Mouse (Mus musculus) heart, embryonic 12.5 days (tissue): ENCODE results near the gene Tuba1b. TPM values are rescaled to one million over a fixed set of nuclear protein-coding genes. Genes with fewer than 3 reads are reported as not detected.
"Not testable (repeated sequence)": the region's sequence is repeated elsewhere in the genome, so short reads cannot be mapped to it uniquely, and the experiment has no call there.

ENCODE experiments used
- ATAC-seq: fragments of 200-750 bp; cut with Nextera tagmentation; 2 replicates; pipeline ENCODE4 v1.8.0; 2017; ENCODE audit warnings: moderate TSS enrichment, moderate library complexity; ENCODE audit not compliant: insufficient number of reproducible peaks, low FRiP score
- H3K27ac ChIP-seq: fragments of 300-500 bp; sonication (generic); 2 replicates; pipeline ENCODE4 v1.5.1; 2016; ENCODE audit warnings: mild to moderate bottlenecking, moderate library complexity; ENCODE audit not compliant: poor library complexity, severe bottlenecking
- H3K27me3 ChIP-seq: fragments of 300-500 bp; sonication (generic); replicated peaks from 2 replicates; pipeline ENCODE4 v1.6.1; 2016; ENCODE audit warnings: mild to moderate bottlenecking, moderate library complexity
- H3K36me3 ChIP-seq: fragments of 300-500 bp; sonication (generic); 2 replicates; pipeline ENCODE4 v1.6.1; 2016; ENCODE audit warnings: mild to moderate bottlenecking, moderate library complexity
- H3K4me1 ChIP-seq: fragments of 300-500 bp; sonication (generic); replicated peaks from 2 replicates; pipeline ENCODE4 v1.6.1; 2016; ENCODE audit warnings: mild to moderate bottlenecking
- H3K4me2 ChIP-seq: fragments of 300-500 bp; sonication (generic); 2 replicates; pipeline ENCODE4 v1.6.1; 2016; ENCODE audit warnings: mild to moderate bottlenecking, moderate library complexity
- H3K4me3 ChIP-seq: fragments of 300-500 bp; sonication (generic); 2 replicates; pipeline ENCODE4 v1.5.1; 2016; ENCODE audit warnings: mild to moderate bottlenecking
- H3K9ac ChIP-seq: fragments of 300-500 bp; sonication (generic); 2 replicates; pipeline ENCODE4 v1.6.1; 2016; ENCODE audit warnings: mild to moderate bottlenecking, moderate library complexity
- H3K9me3 ChIP-seq: fragments of 300-500 bp; sonication (generic); replicated peaks from 2 replicates; pipeline ENCODE4 v1.6.1; 2016; ENCODE audit warnings: mild to moderate bottlenecking, moderate library complexity
- WGBS: fragments of 180-500 bp; shearing (Covaris S2); methylation state at CpG from one replicate; pipeline ENCODE4 v1.1.7; 2016; 5-methylcytosine and 5-hydroxymethylcytosine counted together
- polyA plus RNA-seq: library from polyadenylated mRNA; unstranded; fragments of >200 nt; fragmentation: Nextera tagmentation; extraction: Ambion mirVana; gene quantifications from 2 replicates; pipeline ENCODE4 v1.2.1, GENCODE M21; 2016

Tuba1b gene
- polyA plus RNA-seq, 1 experiment from 2014 or later, result 1,481 TPM

- H3K27me3 ChIP-seq, result no peaks in the 10 kb centered on the region
- no peak for ATAC-seq
- no peak overlapping the region for H3K4me3 ChIP-seq
- H3K4me1 ChIP-seq, result peaks cover 2% of the 10 kb centered on the region; the same call in 1 of the 2 replicates
- no peak overlapping the region for H3K4me2 ChIP-seq
- no peak overlapping the region for H3K27ac ChIP-seq
- H3K36me3 ChIP-seq, result 0 out of 2 replicates have a peak, but pooled peaks cover 3% of the 10 kb centered on the region
- 71% methylated on average over 10 of the region's 10 CpGs for WGBS
- no peak overlapping the region for H3K9ac ChIP-seq
- H3K9me3 ChIP-seq, result peaks cover 7% of the 10 kb centered on the region; the same call in 1 of the 2 replicates
Measured at GRCm38 (mm10) chr15:98940816-98941215, 6.5 kb upstream of the Tuba1b start.

DNA sequence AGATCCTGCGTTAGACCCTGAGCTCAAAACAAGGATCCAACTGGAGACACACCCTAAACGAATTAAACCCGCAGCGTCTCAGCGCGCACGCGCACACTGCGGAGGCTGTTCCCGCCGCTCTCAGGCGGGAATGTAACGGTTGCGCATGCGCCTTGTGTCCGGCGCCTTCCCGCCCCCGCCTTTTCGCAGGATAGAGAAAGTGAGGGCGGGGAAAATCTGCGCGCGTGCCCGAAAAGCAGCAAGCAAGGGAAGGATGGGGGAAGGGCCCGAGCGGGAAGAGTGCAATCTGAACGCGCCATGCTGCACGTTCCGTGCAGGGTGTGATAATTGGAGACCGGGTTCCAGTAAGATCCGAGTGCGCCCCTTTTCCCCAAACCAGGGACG, 540 bp downstream of the Tuba1b start:
- Histone ChIP-seq H3K27me3 (no peaks in the 10 kb centered on the region), H3K36me3 (peaks cover 15% of the 10 kb centered on the region), H3K4me2 (peak overlapping the region; percentile 84), H3K4me3 (peak overlapping the region; percentile 84), H3K9ac (peak overlapping the region; percentile 97), H3K27ac (peak overlapping the region; percentile 99), H3K4me1 (peaks cover 18% of the 10 kb centered on the region; the same call in 1 of the 2 replicates), H3K9me3 (no peaks in the 10 kb centered on the region)
- ATAC-seq, result peak; percentile 86
- WGBS, result 0% methylated on average over 35 of the region's 35 CpGs

DNA sequence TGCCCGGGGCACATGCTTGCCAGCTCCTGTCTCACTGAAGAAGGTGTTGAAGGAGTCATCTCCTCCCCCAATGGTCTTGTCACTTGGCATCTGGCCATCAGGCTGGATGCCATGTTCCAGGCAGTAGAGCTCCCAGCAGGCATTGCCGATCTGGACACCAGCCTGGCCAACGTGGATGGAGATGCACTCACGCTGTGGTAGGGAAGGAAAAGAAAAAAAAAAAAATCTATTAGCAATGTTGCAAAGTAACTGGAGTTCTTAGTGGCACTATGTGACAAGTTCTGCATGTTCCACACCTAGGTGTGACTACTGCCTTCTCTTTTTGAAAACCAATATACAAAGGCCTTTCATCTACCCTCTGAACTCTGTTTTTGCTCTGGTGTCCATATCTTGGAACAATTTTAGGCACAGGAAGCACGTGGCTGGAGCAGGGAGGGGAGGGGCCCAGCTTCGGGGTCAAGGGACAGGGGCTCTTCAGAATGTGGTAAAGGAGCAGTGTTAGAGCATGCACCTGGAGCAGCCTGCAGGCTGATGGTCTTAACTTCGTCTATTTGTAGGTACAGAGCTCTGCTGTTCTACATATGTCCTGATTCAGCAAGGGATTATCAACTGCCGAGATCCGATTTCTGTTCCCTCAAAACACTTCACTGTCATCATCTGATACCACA, 1.2 kb downstream of the Tuba1b start:
- Histone ChIP-seq H3K4me3 (peak overlapping the region; percentile 84), H3K27ac (peak overlapping the region; percentile 99), H3K4me2 (peak overlapping the region; percentile 84), H3K36me3 (peaks cover 15% of the 10 kb centered on the region), H3K4me1 (peaks cover 19% of the 10 kb centered on the region; the same call in 1 of the 2 replicates), H3K9ac (peak overlapping the region; percentile 97)
- not testable (repeated sequence) for H3K9me3 ChIP-seq, ATAC-seq, H3K27me3 ChIP-seq
- WGBS, result 7% methylated on average over 8 of the region's 9 CpGs

DNA sequence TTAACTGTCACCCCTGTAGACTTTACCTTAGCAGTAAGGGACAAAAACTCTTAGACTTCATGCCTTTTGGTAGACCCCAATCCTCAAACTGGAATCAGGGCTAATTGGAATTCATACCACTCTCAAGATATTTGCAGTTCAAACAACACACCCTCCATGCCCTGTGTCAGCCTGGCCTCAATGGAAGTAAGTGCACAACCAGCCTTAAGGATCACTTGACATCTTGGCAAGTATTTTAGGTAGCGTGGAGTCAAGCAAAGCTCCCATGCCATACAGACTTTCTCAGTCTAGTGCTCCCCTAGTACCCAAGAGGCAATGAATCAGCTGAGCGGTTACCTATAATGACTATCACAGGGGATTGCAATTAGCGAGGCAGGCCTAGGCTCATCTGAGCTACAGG, 3.4 kb downstream of the Tuba1b start:
- Histone ChIP-seq H3K27ac (0 out of 2 replicates have a peak overlapping the region, but pooled peaks have one; percentile 39), H3K4me2 (no peak overlapping the region), H3K4me1 (peaks cover 19% of the 10 kb centered on the region; the same call in 1 of the 2 replicates), H3K9me3 (no peaks in the 10 kb centered on the region), H3K4me3 (no peak overlapping the region), H3K27me3 (no peaks in the 10 kb centered on the region), H3K36me3 (peaks cover 15% of the 10 kb centered on the region), H3K9ac (no peak overlapping the region)
- ATAC-seq, result no peak
- WGBS, result 84% methylated on average over 3 of the region's 3 CpGs

GRCm38 (mm10) chr15:98930017-98930734, 4.2 kb downstream of the Tuba1b start:
- 51% methylated on average over 8 of the region's 8 CpGs for whole genome bisulfite sequencing
- Histone ChIP-seq H3K9me3 (no peaks in the 10 kb centered on the region), H3K4me3 (no peak overlapping the region), H3K9ac (0 out of 2 replicates have a peak overlapping the region, but pooled peaks have one; percentile 28), H3K4me1 (peaks cover 11% of the 10 kb centered on the region; the same call in 1 of the 2 replicates), H3K36me3 (peaks cover 15% of the 10 kb centered on the region), H3K27ac (no peak overlapping the region), H3K27me3 (no peaks in the 10 kb centered on the region), H3K4me2 (no peak overlapping the region)
- no peak for ATAC-seq

DNA sequence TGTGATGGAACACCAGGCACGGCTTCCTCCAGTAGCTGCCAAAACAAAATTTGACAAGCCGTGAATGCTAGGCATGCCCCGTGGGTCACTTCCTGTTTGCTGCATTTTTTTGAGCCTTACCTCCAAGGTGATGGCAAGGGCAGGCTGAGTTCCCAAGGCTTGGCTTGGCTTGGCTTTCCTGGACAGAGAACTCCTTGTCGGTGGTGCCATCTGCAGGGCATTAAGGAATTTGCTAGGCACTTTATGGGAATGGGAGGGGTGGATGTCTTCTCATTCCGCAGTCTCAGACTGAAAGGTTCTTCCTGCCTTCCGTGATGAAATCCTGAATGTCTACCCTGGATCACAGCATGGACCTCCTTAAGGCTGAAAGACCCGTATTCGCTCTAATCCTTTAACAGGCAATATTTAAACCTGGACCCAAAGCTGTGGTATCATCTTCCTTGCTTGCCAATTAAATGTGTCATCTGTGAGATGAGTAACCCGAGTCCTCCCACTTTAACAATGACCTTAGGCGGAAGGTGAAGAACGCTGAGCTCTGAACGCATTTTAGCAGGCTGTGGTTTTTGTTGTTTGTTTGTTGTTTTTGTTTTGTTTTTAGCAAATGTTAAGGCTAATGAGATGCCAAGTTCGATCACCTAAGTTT, 5.6 kb downstream of the Tuba1b start:
- H3K4me3 ChIP-seq, result no peak overlapping the region
- H3K9ac ChIP-seq, result no peak overlapping the region
- peak overlapping the region; percentile 16; the same call in 1 of the 2 replicates for H3K27ac ChIP-seq
- peak; percentile 76 for ATAC-seq
- 16% methylated on average over 13 of the region's 13 CpGs for WGBS
- peaks cover 15% of the 10 kb centered on the region for H3K36me3 ChIP-seq
- peaks cover 10% of the 10 kb centered on the region; the same call in 1 of the 2 replicates for H3K4me1 ChIP-seq
- H3K27me3 ChIP-seq, result no peaks in the 10 kb centered on the region
- H3K9me3 ChIP-seq, result no peaks in the 10 kb centered on the region
- peak overlapping the region; percentile 44 for H3K4me2 ChIP-seq

DNA sequence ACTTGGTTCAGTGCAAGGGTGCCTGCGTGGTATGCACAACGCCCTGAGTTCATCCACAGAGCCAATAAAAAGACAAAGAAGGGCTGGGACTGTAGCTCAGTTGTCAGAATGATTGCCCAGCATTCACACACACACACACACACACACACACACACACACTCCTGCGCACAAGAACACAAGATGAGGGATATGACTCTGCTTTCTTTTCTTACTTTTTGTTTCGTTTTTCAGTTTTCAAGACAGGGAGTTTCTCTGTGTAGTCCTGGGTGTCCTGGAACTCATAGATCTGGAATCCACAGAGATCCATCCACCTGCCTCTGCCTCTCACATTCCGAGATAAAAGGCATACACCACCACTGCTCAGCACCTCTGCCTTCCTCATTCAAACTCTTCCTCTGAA, 6.8 kb downstream of the Tuba1b start:
- no peak overlapping the region for H3K4me2 ChIP-seq
- no peak overlapping the region for H3K27ac ChIP-seq
- peaks cover 10% of the 10 kb centered on the region; the same call in 1 of the 2 replicates for H3K4me1 ChIP-seq
- H3K9ac ChIP-seq, result no peak overlapping the region
- no peak overlapping the region for H3K4me3 ChIP-seq
- ATAC-seq, result no peak
- no peaks in the 10 kb centered on the region for H3K9me3 ChIP-seq
- 85% methylated on average over 5 of the region's 5 CpGs for WGBS
- no peaks in the 10 kb centered on the region for H3K27me3 ChIP-seq
- peaks cover 11% of the 10 kb centered on the region for H3K36me3 ChIP-seq

- WGBS, result 62% methylated on average over 3 of the region's 3 CpGs
- Histone ChIP-seq H3K36me3 (no peaks in the 10 kb centered on the region), H3K4me2 (no peak overlapping the region), H3K4me3 (no peak overlapping the region), H3K9me3 (no peaks in the 10 kb centered on the region), H3K27ac (no peak overlapping the region), H3K27me3 (no peaks in the 10 kb centered on the region), H3K4me1 (0 out of 2 replicates have a peak, but pooled peaks cover 6% of the 10 kb centered on the region), H3K9ac (no peak overlapping the region)
- ATAC-seq, result no peak
Measured at GRCm38 (mm10) chr15:98924682-98925081, 9.7 kb downstream of the Tuba1b start.

GRCm38 (mm10) chr15:98923031-98923537, 11.3 kb downstream of the Tuba1b start:
- Histone ChIP-seq H3K36me3 (no peaks in the 10 kb centered on the region), H3K4me1 (no peaks in the 10 kb centered on the region), H3K4me3 (no peak overlapping the region), H3K9ac (no peak overlapping the region), H3K9me3 (no peaks in the 10 kb centered on the region), H3K27me3 (no peaks in the 10 kb centered on the region), H3K27ac (no peak overlapping the region), H3K4me2 (no peak overlapping the region)
- ATAC-seq, result no peak
- 75% methylated on average over 2 of the region's 2 CpGs for WGBS

DNA sequence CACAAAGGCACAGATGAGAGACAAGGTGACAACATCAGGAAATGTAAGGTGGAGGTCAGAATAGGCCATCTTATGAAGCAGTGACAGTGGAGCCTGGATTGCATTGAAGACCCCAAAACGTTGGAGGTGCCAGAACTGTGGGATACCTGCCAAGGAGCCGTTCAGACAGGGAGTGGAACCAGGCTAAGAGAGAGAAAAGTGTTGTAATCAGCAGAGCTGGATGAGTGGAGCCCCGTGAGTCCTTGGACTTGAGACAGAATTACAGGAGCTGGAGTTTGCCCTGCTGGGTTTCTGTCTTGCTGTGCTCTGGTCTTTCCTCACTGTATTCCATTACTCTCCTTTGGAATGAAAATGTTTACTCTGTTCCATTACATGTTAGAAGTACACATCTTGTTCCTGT, 11.8 kb downstream of the Tuba1b start:
- WGBS, result 50% methylated on average over 3 of the region's 3 CpGs
- no peak for ATAC-seq

DNA sequence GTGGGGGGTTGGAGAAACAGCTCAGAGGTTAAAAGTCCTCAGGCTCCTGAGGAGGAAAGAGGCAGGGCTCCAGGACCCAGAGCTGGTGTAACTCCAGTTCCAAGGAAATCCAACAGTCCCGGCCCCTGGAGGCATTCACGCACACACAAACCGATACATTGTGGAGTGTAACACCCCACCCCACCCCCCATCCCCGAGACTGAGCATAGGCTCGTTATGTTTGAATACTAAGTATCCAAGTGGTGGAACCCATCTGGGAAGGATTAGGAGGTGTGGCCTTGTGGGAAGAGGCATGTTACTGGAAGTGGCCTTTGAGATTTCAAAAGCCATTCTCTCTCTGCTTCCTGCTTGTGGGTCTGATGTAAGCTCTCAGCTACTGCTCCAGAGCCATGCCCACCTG, 12.9 kb downstream of the Tuba1b start:
- H3K4me1 ChIP-seq, result peaks cover 5% of the 10 kb centered on the region
- no peak for ATAC-seq
- WGBS, result 82% methylated on average over 5 of the region's 5 CpGs
- H3K27ac ChIP-seq, result no peak overlapping the region
- no peaks in the 10 kb centered on the region for H3K27me3 ChIP-seq
- no peaks in the 10 kb centered on the region for H3K36me3 ChIP-seq
- H3K4me3 ChIP-seq, result no peak overlapping the region
- H3K9me3 ChIP-seq, result no peaks in the 10 kb centered on the region
- no peak overlapping the region for H3K4me2 ChIP-seq
- H3K9ac ChIP-seq, result no peak overlapping the region

More for the DNA sequence above, 11.8 kb downstream of the Tuba1b start:
- Histone ChIP-seq H3K4me1 (no peaks in the 10 kb centered on the region), H3K4me3 (no peak overlapping the region), H3K36me3 (no peaks in the 10 kb centered on the region), H3K27me3 (no peaks in the 10 kb centered on the region), H3K9me3 (no peaks in the 10 kb centered on the region), H3K9ac (no peak overlapping the region), H3K4me2 (no peak overlapping the region), H3K27ac (no peak overlapping the region)
